Comparison of ENCODE assay signal across 25 mouse cellular contexts in the genomic region with DNA sequence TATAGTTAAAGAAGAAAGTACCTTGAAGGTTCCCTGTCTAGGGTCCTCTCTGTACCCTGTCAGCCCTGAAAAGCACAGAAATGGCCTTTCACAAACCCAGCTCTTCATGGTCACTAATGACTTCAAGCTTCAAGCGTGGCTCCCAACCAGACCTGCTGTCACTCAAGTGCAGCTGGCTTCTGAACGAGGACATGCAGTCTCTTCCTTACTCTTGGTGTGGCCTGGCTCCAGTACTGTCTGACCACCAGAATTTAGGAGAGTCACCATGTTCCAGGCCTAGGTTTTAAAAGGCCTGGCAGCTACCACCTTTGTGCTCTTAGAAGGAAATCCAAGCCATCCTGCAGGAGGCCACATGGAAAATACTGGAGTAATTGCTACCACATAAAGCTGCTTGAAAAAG. TPM values are rescaled to one million over a fixed set of nuclear protein-coding genes. Genes with fewer than 3 reads are reported as not detected.
DNase-seq lines count a peak whose midpoint lies in the region; TF ChIP-seq lines count a peak whose summit lies in the region.
"Had no signal": no experiment of that assay in that cellular context is flagged by ENCODE, and none has a peak within 500 bp of the region (broad histone marks: within the 10 kb centered on the region; RNA-seq: fewer than 3 reads in every experiment).

No protein-coding gene starts in this region.

- H3K36me3 ChIP-seq in myocyte (ENCODE audit: control insufficient read depth, insufficient read depth) = peaks cover 38% of the 10 kb centered on the region
- H3K36me3 ChIP-seq: embryonic facial prominence, embryonic 12.5 days; hindbrain, embryonic 12.5 days had no signal

- peak; percentile 19 to 56 for DNase-seq in gastrocnemius, adult 8-10 months (ENCODE audit: low spot score in 2 of 2)
- no peak for DNase-seq in gastrocnemius, postnatal 4 days (ENCODE audit: low spot score in 2 of 2)
- DNase-seq in gastrocnemius, postnatal 36 days = peak; percentile 15 to 18
- no peak for DNase-seq in spleen, postnatal 4 days (ENCODE audit: low spot score in 2 of 2)
- no peak for DNase-seq in frontal cortex, postnatal 14 days (ENCODE audit: low spot score in 2 of 2)
- DNase-seq: adrenal gland, postnatal 14 days; cerebellum, adult 11 months; cerebellum, adult 2 months; cerebellum, adult 9-11 months; cerebellum, postnatal 25 days; forebrain, postnatal 0 days had no signal

- H3K4me2 ChIP-seq in myocyte (ENCODE audit: low read depth) = no peak overlapping the region
- H3K4me2 ChIP-seq: embryonic facial prominence, embryonic 12.5 days; embryonic facial prominence, embryonic 15.5 days; heart, embryonic 11.5 days; hindbrain, embryonic 12.5 days; hindbrain, embryonic 15.5 days had no signal

- no peak for TF ChIP-seq POLR2A in myocyte (IDR thresholded peaks at IDR 0.05; ENCODE audit: insufficient read length, low read depth)

- no peak overlapping the region for H3K4me3 ChIP-seq in myocyte
- H3K4me3 ChIP-seq: embryonic facial prominence, embryonic 12.5 days; embryonic facial prominence, embryonic 15.5 days; hindbrain, embryonic 12.5 days; hindbrain, embryonic 15.5 days had no signal

- H3K27me3 ChIP-seq in myocyte (ENCODE audit: control insufficient read depth, insufficient read depth, insufficient read length) = no peaks in the 10 kb centered on the region
- H3K27me3 ChIP-seq: embryonic facial prominence, embryonic 12.5 days; embryonic facial prominence, embryonic 15.5 days; hindbrain, embryonic 12.5 days; hindbrain, embryonic 15.5 days had no signal

- peaks cover 36% of the 10 kb centered on the region for H3K79me2 ChIP-seq in myocyte (ENCODE audit: control insufficient read depth, insufficient read depth)

- intact Hi-C loops in gastrocnemius, postnatal 36 days (cut with DNase I) = no loop called here

- no peak overlapping the region for H3ac ChIP-seq in myocyte (ENCODE audit: control insufficient read depth, insufficient read length)

TF ChIP-seq in myocyte, 11 proteins besides CTCF, POLR2A, EP300 and RAD21:
- TF ChIP-seq MYOD1 (IDR thresholded peaks at IDR 0.05; ENCODE audit: control insufficient read depth in 1 of 3, insufficient read length in 2 of 3, low read depth in 2 of 3) (peak; percentile 19 to 62 (median 48)), E2F4 (IDR thresholded peaks at IDR 0.05; ENCODE audit: insufficient read depth) (no peak), MYOG (IDR thresholded peaks at IDR 0.05; ENCODE audit: control insufficient read depth in 1 of 3, insufficient read depth in 1 of 3, insufficient read length in 2 of 3, low read depth in 2 of 3) (peak in 2 of 3 experiments; percentile 3 to 12)

RNA-seq across cellular contexts. Expression of gene Serpinb6c, which starts 24.8 kb away (rescaled TPM):
- under 1 TPM in 3 of 4 experiments, not detected in 1; 0.36 to 0.56 (median 0.53) TPM for total RNA-seq in gastrocnemius, adult 8-10 months (2022)
- total RNA-seq in gastrocnemius, postnatal 4 days (2021) = under 1 TPM; 0.26 to 0.42 TPM
- not detected for total RNA-seq in gastrocnemius, postnatal 36 days (2021)
- 1.4 TPM for polyA plus RNA-seq in myocyte (2012; fragmentation: generic; extraction: Trizol)
- total RNA-seq: common myeloid progenitor, adult 5-6 weeks; heart, adult 8-10 months; heart, postnatal 25 days; hematopoietic stem cell, adult 5-6 weeks; MEL had no signal
- polyA plus RNA-seq: adrenal gland, adult 2 months; heart, embryonic 11.5 days; heart, embryonic 14.5 days; heart, postnatal 0 days had no signal

RNA-seq across cellular contexts. Expression of gene Nqo2, which starts 34.2 kb away (rescaled TPM):
- 10 to 100 TPM; 14.0 to 16.6 (median 15.0) TPM for total RNA-seq in gastrocnemius, adult 8-10 months (2022)
- total RNA-seq in gastrocnemius, postnatal 4 days (2021) = 10 to 100 TPM; 13.7 to 16.0 TPM
- 10 to 100 TPM; 14.2 to 16.1 TPM for total RNA-seq in gastrocnemius, postnatal 36 days (2021)
- polyA plus RNA-seq in myocyte (2012; fragmentation: generic; extraction: Trizol) = 25.1 TPM

Comparison
In these comparisons a context has a peak if more than half of its experiments do, and no peak if none do; other contexts are left out.
1. DNase-seq: peak in gastrocnemius, adult 8-10 months (2 of 2) and gastrocnemius, postnatal 36 days (2 of 2); none in gastrocnemius, postnatal 4 days (0 of 2), spleen, postnatal 4 days (0 of 2) and frontal cortex, postnatal 14 days (0 of 2).